Mouse (Mus musculus) MEL (cell line): ENCODE results near the gene Mark2. TPM values are rescaled to one million over a fixed set of nuclear protein-coding genes. Genes with fewer than 3 reads are reported as not detected.

Experiments
- DNase-seq: peaks from one replicate; pipeline ENCODE4 v3.0.0; 2011; ENCODE audit warnings: low read depth, low spot score
- H3K27ac ChIP-seq: 2 replicates; pipeline ENCODE4 v1.5.1; 2012; ENCODE audit warnings: low read depth, mild to moderate bottlenecking, control low read depth, low read length, moderate library complexity; ENCODE audit not compliant: control insufficient read depth
- H3K27me3 ChIP-seq, 2 experiments: fragments of 150-350 bp in 1 of 2; sonication (generic) in 1 of 2; 2 replicates each; pipeline ENCODE4 v1.6.1; 2012; ENCODE audit warnings: low read length in 2 of 2, mild to moderate bottlenecking in 2 of 2, improper control_type of control experiment in 1 of 2, moderate library complexity in 1 of 2; ENCODE audit not compliant: insufficient read depth in 2 of 2, control insufficient read depth in 1 of 2
- H3K36me3 ChIP-seq, 2 experiments: 2 replicates each; pipeline ENCODE4 v1.6.1; 2012 to 2014; ENCODE audit warnings: low read length in 2 of 2, improper control_type of control experiment in 1 of 2, inconsistent platforms in 1 of 2, mild to moderate bottlenecking in 1 of 2; ENCODE audit not compliant: insufficient read depth in 2 of 2, control insufficient read depth in 1 of 2
- H3K4me1 ChIP-seq, 2 experiments: fragments of 150-350 bp in 1 of 2; sonication (generic) in 1 of 2; 2 replicates each; pipeline ENCODE4 v1.6.1; 2012; ENCODE audit warnings: low read length in 2 of 2, improper control_type of control experiment in 1 of 2, mild to moderate bottlenecking in 1 of 2; ENCODE audit not compliant: insufficient read depth in 2 of 2, control insufficient read depth in 1 of 2
- H3K4me3 ChIP-seq, 2 experiments: fragments of 150-350 bp in 1 of 2; sonication (generic) in 1 of 2; 2 replicates each; pipeline ENCODE4 v1.5.1; 2012; ENCODE audit warnings: low read depth in 2 of 2, low read length in 2 of 2, mild to moderate bottlenecking in 2 of 2, moderate library complexity in 2 of 2, control low read depth in 1 of 2, improper control_type of control experiment in 1 of 2; ENCODE audit not compliant: control insufficient read depth in 1 of 2, insufficient read depth in 1 of 2
- H3K79me2 ChIP-seq: 2 replicates; pipeline ENCODE4 v1.6.1; 2012; ENCODE audit warnings: mild to moderate bottlenecking, low read length, moderate library complexity; ENCODE audit not compliant: control insufficient read depth, poor library complexity, insufficient read depth
- H3K9ac ChIP-seq: 2 replicates; pipeline ENCODE4 v1.6.1; 2012; ENCODE audit warnings: low read depth, mild to moderate bottlenecking, control low read depth, low read length, moderate library complexity; ENCODE audit not compliant: control insufficient read depth, poor library complexity, severe bottlenecking
- H3K9me3 ChIP-seq: fragments of 150-350 bp; sonication (generic); replicated peaks from 2 replicates; pipeline ENCODE4 v1.6.1; 2012; ENCODE audit warnings: mild to moderate bottlenecking, low read length, improper control_type of control experiment, moderate library complexity; ENCODE audit not compliant: insufficient read depth
- BHLHE40 ChIP-seq: IDR thresholded peaks from 2 replicates; pipeline ENCODE4 v1.6.1; 2012; ENCODE audit warnings: low read depth, mild to moderate bottlenecking, inconsistent platforms, low read length, improper control_type of control experiment, borderline replicate concordance
- CHD1 ChIP-seq: IDR thresholded peaks from 2 replicates; pipeline ENCODE4 v1.6.1; 2012; ENCODE audit warnings: low read depth, mild to moderate bottlenecking, inconsistent platforms, low read length, improper control_type of control experiment
- E2F4 ChIP-seq: IDR thresholded peaks from 2 replicates; pipeline ENCODE4 v1.6.1; 2011; ENCODE audit warnings: low read depth, low read length, improper control_type of control experiment, borderline replicate concordance
- ETS1 ChIP-seq: IDR thresholded peaks from 2 replicates; pipeline ENCODE4 v1.6.1; 2012; ENCODE audit warnings: low read depth, mild to moderate bottlenecking, inconsistent platforms, low read length, improper control_type of control experiment, moderate library complexity
- GATA1 ChIP-seq: IDR thresholded peaks from 2 replicates; pipeline ENCODE4 v1.6.1; 2011; ENCODE audit warnings: low read depth, low read length, improper control_type of control experiment
- JUND ChIP-seq: IDR thresholded peaks from 2 replicates; pipeline ENCODE4 v1.6.1; 2011; ENCODE audit warnings: low read depth, mild to moderate bottlenecking, improper control_type of control experiment, low read length
- MAX ChIP-seq: IDR thresholded peaks from 2 replicates; pipeline ENCODE4 v1.6.1; 2011; ENCODE audit warnings: low read length, improper control_type of control experiment
- MXI1 ChIP-seq: IDR thresholded peaks from 2 replicates; pipeline ENCODE4 v1.6.1; 2011; ENCODE audit warnings: mild to moderate bottlenecking, low read depth, low read length, improper control_type of control experiment
- MYB ChIP-seq: IDR thresholded peaks from 2 replicates; pipeline ENCODE4 v1.6.1; 2011; ENCODE audit warnings: mild to moderate bottlenecking, low read depth, low read length, improper control_type of control experiment
- MYC ChIP-seq: IDR thresholded peaks from 2 replicates; pipeline ENCODE4 v1.6.1; 2011; ENCODE audit warnings: low read depth, mild to moderate bottlenecking, low read length, improper control_type of control experiment, moderate library complexity
- NRF1 ChIP-seq: IDR thresholded peaks from 2 replicates; pipeline ENCODE4 v1.6.1; 2014; ENCODE audit warnings: low read depth, mild to moderate bottlenecking, inconsistent platforms, low read length, improper control_type of control experiment, moderate library complexity; ENCODE audit not compliant: poor library complexity, insufficient read depth, severe bottlenecking
- POLR2A ChIP-seq, 2 experiments: IDR thresholded peaks; 2 replicates each; pipeline ENCODE4 v1.6.1; 2011 to 2012; ENCODE audit warnings: low read length in 2 of 2, mild to moderate bottlenecking in 2 of 2, control low read depth in 1 of 2, improper control_type of control experiment in 1 of 2, low read depth in 1 of 2, moderate library complexity in 1 of 2; ENCODE audit not compliant: control insufficient read depth in 1 of 2, insufficient read depth in 1 of 2, poor library complexity in 1 of 2
- POLR2AphosphoS2 ChIP-seq: IDR thresholded peaks from 2 replicates; pipeline ENCODE4 v1.6.1; 2011; ENCODE audit warnings: low read length, improper control_type of control experiment
- RCOR1 ChIP-seq: IDR thresholded peaks from 2 replicates; pipeline ENCODE4 v1.6.1; 2012; ENCODE audit warnings: low read depth, mild to moderate bottlenecking, inconsistent platforms, low read length, improper control_type of control experiment
- SIN3A ChIP-seq: IDR thresholded peaks from 2 replicates; pipeline ENCODE4 v1.6.1; 2012; ENCODE audit warnings: low read length, improper control_type of control experiment, inconsistent platforms
- SMC3 ChIP-seq: IDR thresholded peaks from 2 replicates; pipeline ENCODE4 v1.6.1; 2011; ENCODE audit warnings: low read depth, low read length, improper control_type of control experiment
- TBP ChIP-seq: IDR thresholded peaks from 2 replicates; pipeline ENCODE4 v1.8.0; 2011; ENCODE audit warnings: low read depth, low read length, improper control_type of control experiment
- TCF12 ChIP-seq: IDR thresholded peaks from 2 replicates; pipeline ENCODE4 v1.6.1; 2014; ENCODE audit warnings: low read depth, mild to moderate bottlenecking, inconsistent platforms, low read length, improper control_type of control experiment, moderate library complexity
- USF1 ChIP-seq: IDR thresholded peaks from 2 replicates; pipeline ENCODE4 v1.6.1; 2014; ENCODE audit warnings: low read depth, mild to moderate bottlenecking, inconsistent platforms, low read length, improper control_type of control experiment, moderate library complexity
- USF2 ChIP-seq, 2 experiments: IDR thresholded peaks; 2 replicates each; pipeline ENCODE4 v1.6.1; 2011 to 2012; ENCODE audit warnings: improper control_type of control experiment in 2 of 2, low read length in 2 of 2, borderline replicate concordance in 1 of 2, inconsistent platforms in 1 of 2, low read depth in 1 of 2, mild to moderate bottlenecking in 1 of 2; ENCODE audit not compliant: insufficient read depth in 1 of 2
- ZC3H11A ChIP-seq: IDR thresholded peaks from 2 replicates; pipeline ENCODE4 v1.6.1; 2012; ENCODE audit warnings: low read depth, mild to moderate bottlenecking, inconsistent platforms, low read length, improper control_type of control experiment
- ZKSCAN1 ChIP-seq: IDR thresholded peaks from 2 replicates; pipeline ENCODE4 v1.6.1; 2012; ENCODE audit warnings: low read depth, mild to moderate bottlenecking, inconsistent platforms, low read length, improper control_type of control experiment, moderate library complexity
- ZNF384 ChIP-seq: IDR thresholded peaks from 2 replicates; pipeline ENCODE4 v1.6.1; 2012; ENCODE audit warnings: low read depth, mild to moderate bottlenecking, inconsistent platforms, low read length, improper control_type of control experiment
- polyA plus RNA-seq, 2 experiments: library from polyadenylated mRNA; stranded (reverse) in 1 of 2; unstranded in 1 of 2; fragments of >175 nt in 1 of 2; fragments of >200 nt in 1 of 2; gene quantifications; 2 replicates each; pipeline versions ENCODE4 v1.2.1 to v1.2.4; 2012; ENCODE audit warnings: low replicate concordance in 2 of 2, low read depth in 1 of 2; ENCODE audit not compliant: insufficient read length in 2 of 2, insufficient read depth in 1 of 2, missing spikeins in 1 of 2
- total RNA-seq: library from RNA; depleted of rRNA; stranded (reverse); fragments of 300-350 nt; gene quantifications from 2 replicates; pipeline ENCODE4 v1.2.3, GENCODE M21; 2012

Mark2 gene
- total and polyA plus RNA-seq, 3 experiments: 36.1 to 72.4 TPM; not detected in 1

DNA sequence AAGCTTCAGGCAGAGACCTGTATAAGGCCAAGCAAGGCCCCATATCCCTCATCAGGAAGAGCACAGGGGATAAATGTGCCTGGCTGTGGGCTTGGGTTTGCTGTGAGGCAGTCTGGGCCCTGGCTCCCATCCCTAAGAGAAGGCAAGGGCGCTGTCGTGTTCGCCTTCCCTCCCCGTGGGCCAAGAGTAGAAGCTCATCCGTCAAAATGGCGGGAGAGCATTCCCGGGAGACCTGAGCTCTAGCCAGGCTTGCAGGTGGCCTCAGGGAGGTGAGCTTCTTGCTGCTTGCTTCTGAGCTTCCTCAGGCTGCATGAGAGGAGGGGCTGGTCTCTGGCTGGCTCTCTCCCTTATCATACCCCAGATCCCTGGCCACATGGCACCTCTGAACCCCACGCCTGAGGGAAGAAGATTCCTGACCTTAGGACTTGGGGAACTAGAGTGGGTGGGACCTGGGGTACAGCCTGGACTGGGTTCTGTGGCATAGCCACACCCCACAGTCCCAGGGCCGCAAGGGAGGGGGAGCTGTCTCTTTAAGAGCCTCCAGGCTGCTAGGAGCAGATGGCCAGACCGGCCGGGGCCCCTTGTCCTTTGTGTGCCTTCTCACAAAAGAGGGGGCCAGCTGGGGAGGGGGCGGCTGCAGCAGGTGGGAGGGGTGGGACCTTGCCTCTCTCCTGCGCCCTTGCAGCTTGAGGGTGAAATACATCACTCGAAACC is 76.0 kb downstream of the Mark2 start:
- Histone ChIP-seq H3K9me3 (no peaks in the 10 kb centered on the region), H3K27me3 (no peaks in the 10 kb centered on the region), H3K27ac (peak overlapping the region; percentile 44)
- TF ChIP-seq TBP (no peak), SMC3 (no peak), SIN3A (peak; percentile 38; the same call in 1 of the 2 replicates), E2F4 (no peak), MYC (peak; percentile 74; the same call in 1 of the 2 replicates), NRF1 (no peak), POLR2A (IDR thresholded peaks at IDR 0.05; ENCODE audit: control insufficient read depth in 1 of 2, insufficient read depth in 1 of 2, low read depth in 1 of 2, low read length in 2 of 2, poor library complexity in 1 of 2) (no peak), ZKSCAN1 (no peak), BHLHE40 (no peak), USF1 (peak; percentile 84), ZC3H11A (no peak), GATA1 (0 out of 2 replicates have a peak, but pooled peaks have one; percentile 18), CHD1 (no peak), MAX (peak; percentile 79), USF2 (IDR thresholded peaks at IDR 0.05; ENCODE audit: borderline replicate concordance in 1 of 2, insufficient read depth in 1 of 2, low read depth in 1 of 2, low read length in 2 of 2) (no peak), TCF12 (no peak), ETS1 (peak; percentile 22; the same call in 1 of the 2 replicates), JUND (no peak), RCOR1 (0 out of 2 replicates have a peak, but pooled peaks have one; percentile 20), POLR2AphosphoS2 (no peak), MYB (no peak), ZNF384 (no peak), MXI1 (peak; percentile 72)
- TF ChIP-seq, all 39 proteins: peak for 8
- Histone ChIP-seq H3K4me1 (peaks cover 0 to 29% of the 10 kb centered on the region in 2 experiments; a peak in 3 of 4 replicates), H3K36me3 (peaks cover 0 to 4% of the 10 kb centered on the region in 2 experiments; a peak in 1 of 4 replicates), H3K4me3 (peak overlapping the region; percentile 2 to 40; a peak in 2 of 4 replicates), H3K79me2 (peaks cover 5% of the 10 kb centered on the region), H3K9ac (peak overlapping the region; percentile 71)
- DNase-seq: peak; percentile 66
